Mouse (Mus musculus): Measurements from ENCODE around the gene Mlc1. TPM values are rescaled to one million over a fixed set of nuclear protein-coding genes. Genes with fewer than 3 reads are reported as not detected.

Mlc1 gene
- polyA plus RNA-seq (2017; shearing (Covaris generic)): not detected

GRCm38 (mm10) chr15:88978281-88979137 is at the start of gene Mlc1:
Gene Mlc1, minus strand, starts transcription at chr15:88979007.

GRCm38 (mm10) chr15:88982534-88983079 is 3.8 kb upstream of the Mlc1 start, which contains the start of gene Mov10l1:
Gene Mov10l1, plus strand, starts transcription at chr15:88982909.

GRCm38 (mm10) chr15:88954368-88955072 is 24.3 kb downstream of the Mlc1 start, which contains the start of gene Ttll8:
Gene Ttll8, minus strand, starts transcription at chr15:88954418.

Other genes starting within 250 kb of the Mlc1 start
- gene Brd1, start 244.8 kb downstream of the Mlc1 start, polyA plus RNA-seq (2017; shearing (Covaris generic)): 11.6 TPM
- 2.9 TPM for gene Zbed4, start 227.3 kb downstream of the Mlc1 start, polyA plus RNA-seq (2017; shearing (Covaris generic))
- gene Alg12, start 159.7 kb downstream of the Mlc1 start, polyA plus RNA-seq (2017; shearing (Covaris generic)): 17.5 TPM
- 11.9 TPM for gene Creld2, start 159.4 kb downstream of the Mlc1 start, polyA plus RNA-seq (2017; shearing (Covaris generic))
- 4.1 TPM for gene Pim3, start 116.8 kb downstream of the Mlc1 start, polyA plus RNA-seq (2017; shearing (Covaris generic))
- gene Ttll8, start 24.6 kb downstream of the Mlc1 start, polyA plus RNA-seq (2017; shearing (Covaris generic)): not detected
- gene Mov10l1, start 3.9 kb upstream of the Mlc1 start, polyA plus RNA-seq (2017; shearing (Covaris generic)): not detected
- not detected for gene Panx2, start 80.7 kb upstream of the Mlc1 start, polyA plus RNA-seq (2017; shearing (Covaris generic))
- gene Trabd, start 96.1 kb upstream of the Mlc1 start, polyA plus RNA-seq (2017; shearing (Covaris generic)): 48.7 TPM
- 4.5 TPM for gene Selenoo, start 110.1 kb upstream of the Mlc1 start, polyA plus RNA-seq (2017; shearing (Covaris generic))
- gene Tubgcp6, start 144.1 kb upstream of the Mlc1 start, polyA plus RNA-seq (2017; shearing (Covaris generic)): 34.3 TPM
- 65.7 TPM for gene Hdac10, start 149.7 kb upstream of the Mlc1 start, polyA plus RNA-seq (2017; shearing (Covaris generic))
- gene Mapk12, start 161.7 kb upstream of the Mlc1 start, polyA plus RNA-seq (2017; shearing (Covaris generic)): 5.4 TPM
- 46.0 TPM for gene Mapk11, start 170.6 kb upstream of the Mlc1 start, polyA plus RNA-seq (2017; shearing (Covaris generic))
- gene Plxnb2, start 201.8 kb upstream of the Mlc1 start, polyA plus RNA-seq (2017; shearing (Covaris generic)): 4.4 TPM
- gene Dennd6b, start 217.5 kb upstream of the Mlc1 start, polyA plus RNA-seq (2017; shearing (Covaris generic)): 30.5 TPM
- gene Ppp6r2, start 232.5 kb upstream of the Mlc1 start, polyA plus RNA-seq (2017; shearing (Covaris generic)): 5.8 TPM